Mouse (Mus musculus) bone marrow macrophage, adult 2 months (primary cell): ENCODE data around the gene Slc51b.

Experiments
- CTCF ChIP-seq: IDR thresholded peaks from 2 replicates; pipeline ENCODE4 v1.5.1; 2012; ENCODE audit warnings: low read depth, mild to moderate bottlenecking, low read length, moderate library complexity
- POLR2A ChIP-seq: IDR thresholded peaks from 2 replicates; pipeline ENCODE4 v1.6.1; 2012; ENCODE audit warnings: mild to moderate bottlenecking, low read depth, low read length, borderline replicate concordance

GRCm38 (mm10) chr9:65444692-65445091 is 21.9 kb upstream of the Slc51b start:
- TF ChIP-seq POLR2A = no peak
- no peak for TF ChIP-seq CTCF
